Mouse (Mus musculus) olfactory bulb, adult 2 months (tissue): ENCODE results near the gene Gp9.

Source experiments
- CTCF ChIP-seq: fragments of 200-500 bp; IDR thresholded peaks from 2 replicates; pipeline ENCODE4 v1.5.1; 2012; ENCODE audit warnings: low read depth, mild to moderate bottlenecking, low read length, moderate library complexity; ENCODE audit not compliant: insufficient read depth
- POLR2A ChIP-seq: fragments of 200-500 bp; IDR thresholded peaks from 2 replicates; pipeline ENCODE4 v1.6.1; 2012; ENCODE audit warnings: mild to moderate bottlenecking, low read depth, low read length, moderate library complexity; ENCODE audit not compliant: insufficient read depth

GRCm38 (mm10) chr6:87741978-87742377 lies 35.9 kb upstream of the Gp9 start:
- TF ChIP-seq CTCF (no peak), POLR2A (no peak)
